Mouse (Mus musculus) adrenal gland, adult 18-20 months (tissue): ENCODE data around the gene BC035044. TPM values are rescaled to one million over a fixed set of nuclear protein-coding genes. Genes with fewer than 3 reads are reported as not detected.

Source experiments
- microRNA-seq, 2 experiments: library from miRNA; unstranded; fragments of <30 nt; microRNA quantifications; one replicate each; pipeline ENCODE4 v1.2.0; 2021; ENCODE audit warnings: borderline number of aligned reads in 2 of 2
- total RNA-seq, 2 experiments: library from RNA; stranded (reverse); gene quantifications; 1 replicate in 1 of 2; 2 replicates in 1 of 2; pipeline ENCODE4 v1.2.3; 2021

The BC035044 gene
- total RNA-seq, 2 experiments from 2014 or later = 0.93 TPM; not detected in 1

Small RNAs within 50 kb of the gene (microRNA-seq; reads per million reads assigned to microRNA genes)
- gene Gm27336 = 0 reads per million in 2 experiments

Other genes with a start within 250 kb of the BC035044 start
- gene Clec2h, start 228.7 kb downstream of the BC035044 start, total RNA-seq = 1 to 10 TPM in 1 of 2 experiments, under 1 TPM in 1; 0.26 to 2.1 TPM
- not detected for gene Klrb1, start 168.1 kb downstream of the BC035044 start, total RNA-seq
- under 1 TPM; 0.60 to 0.67 TPM for gene Klrb1c, start 101.9 kb downstream of the BC035044 start, total RNA-seq
- gene Gm44511, start 64.8 kb downstream of the BC035044 start, total RNA-seq = not detected
- 1 to 10 TPM in 1 of 2 experiments, under 1 TPM in 1; 0.90 to 1.3 TPM for gene Klrb1b, start 64.8 kb downstream of the BC035044 start, total RNA-seq
- gene Clec2i, start 3.5 kb downstream of the BC035044 start, total RNA-seq = under 1 TPM; 0.29 to 0.33 TPM
- gene Clec2g, start 43.3 kb upstream of the BC035044 start, total RNA-seq = 1 to 10 TPM; 2.4 to 4.5 TPM
- gene Klrb1f, start 154.8 kb upstream of the BC035044 start, total RNA-seq = under 1 TPM in 1 of 2 experiments, not detected in 1; 0.16 TPM
- gene Clec2e, start 209.8 kb upstream of the BC035044 start, total RNA-seq = not detected